Mouse (Mus musculus) heart, embryonic 13.5 days (tissue): ENCODE measurements at regions not wholly inside any gene's neighbourhood (a gene's known extent, or its start where the extent isn't known, plus 50 kb on each side); places are given as distances from the start of the nearest gene placed in this dataset.

Experiments used
- ATAC-seq: fragments of 200-750 bp; cut with Nextera tagmentation; 2 replicates; pipeline ENCODE4 v1.8.0; 2017; ENCODE audit warnings: moderate TSS enrichment; ENCODE audit not compliant: insufficient number of reproducible peaks, low FRiP score, low TSS enrichment; ENCODE audit errors: extremely low read depth
- H3K27ac ChIP-seq: fragments of 300-500 bp; sonication (generic); replicated peaks from 2 replicates; pipeline ENCODE4 v1.5.1; 2015; ENCODE audit warnings: moderate library complexity, mild to moderate bottlenecking, inconsistent platforms
- H3K27me3 ChIP-seq: fragments of 300-500 bp; sonication (generic); replicated peaks from 2 replicates; pipeline ENCODE4 v1.6.1; 2015; ENCODE audit warnings: mild to moderate bottlenecking, inconsistent platforms
- H3K36me3 ChIP-seq: fragments of 300-500 bp; sonication (generic); 2 replicates; pipeline ENCODE4 v1.6.1; 2015; ENCODE audit warnings: mild to moderate bottlenecking, inconsistent platforms
- H3K4me1 ChIP-seq: fragments of 300-500 bp; sonication (generic); 2 replicates; pipeline ENCODE4 v1.6.1; 2015; ENCODE audit warnings: inconsistent platforms
- H3K4me2 ChIP-seq: fragments of 300-500 bp; sonication (generic); 2 replicates; pipeline ENCODE4 v1.6.1; 2015; ENCODE audit warnings: inconsistent platforms, mild to moderate bottlenecking, moderate library complexity
- H3K4me3 ChIP-seq: fragments of 300-500 bp; sonication (generic); 2 replicates; pipeline ENCODE4 v1.5.1; 2015; ENCODE audit warnings: moderate library complexity, mild to moderate bottlenecking, inconsistent platforms
- H3K9ac ChIP-seq: fragments of 300-500 bp; sonication (generic); 2 replicates; pipeline ENCODE4 v1.6.1; 2015; ENCODE audit warnings: inconsistent platforms, mild to moderate bottlenecking, moderate library complexity
- H3K9me3 ChIP-seq: fragments of 300-500 bp; sonication (generic); 2 replicates; pipeline ENCODE4 v1.6.1; 2016; ENCODE audit warnings: inconsistent platforms
- whole genome bisulfite sequencing: fragments of 180-500 bp; shearing (Covaris S2); methylation state at CpG from one replicate; pipeline ENCODE4 v1.1.7; 2015; ENCODE audit warnings: mixed read lengths; 5-methylcytosine and 5-hydroxymethylcytosine counted together

- no peak overlapping the region for H3K9ac ChIP-seq
- WGBS = 69% methylated on average over 1 of the region's 1 CpGs
- H3K27me3 ChIP-seq = no peaks in the 10 kb centered on the region
- peak overlapping the region; percentile 61 for H3K27ac ChIP-seq
- H3K4me2 ChIP-seq = no peak overlapping the region
- H3K4me3 ChIP-seq = no peak overlapping the region
- H3K4me1 ChIP-seq = peaks cover 16% of the 10 kb centered on the region
- H3K9me3 ChIP-seq = no peaks in the 10 kb centered on the region
- ATAC-seq = no peak
- H3K36me3 ChIP-seq = no peaks in the 10 kb centered on the region
These were observed 96.2 kb upstream of the Ccng1 start for GRCm38 (mm10) chr11:40851361-40851760.

GRCm38 (mm10) chr11:40850652-40851092 lies 95.6 kb upstream of the Ccng1 start:
- H3K27me3 ChIP-seq = no peaks in the 10 kb centered on the region
- no peak for ATAC-seq
- H3K4me1 ChIP-seq = peaks cover 16% of the 10 kb centered on the region
- peak overlapping the region; percentile 61 for H3K27ac ChIP-seq
- no peak overlapping the region for H3K9ac ChIP-seq
- no peaks in the 10 kb centered on the region for H3K36me3 ChIP-seq
- H3K9me3 ChIP-seq = no peaks in the 10 kb centered on the region
- peak overlapping the region; percentile 44 for H3K4me2 ChIP-seq
- H3K4me3 ChIP-seq = no peak overlapping the region
- WGBS = 3% methylated on average over 4 of the region's 4 CpGs

- no peak overlapping the region for H3K27ac ChIP-seq
- no peak overlapping the region for H3K4me2 ChIP-seq
- 52% methylated on average over 1 of the region's 1 CpGs for WGBS
- no peaks in the 10 kb centered on the region for H3K36me3 ChIP-seq
- H3K4me3 ChIP-seq = no peak overlapping the region
- H3K9ac ChIP-seq = no peak overlapping the region
- ATAC-seq = no peak
- no peaks in the 10 kb centered on the region for H3K9me3 ChIP-seq
- H3K27me3 ChIP-seq = no peaks in the 10 kb centered on the region
- peaks cover 12% of the 10 kb centered on the region for H3K4me1 ChIP-seq
These were observed 91.5 kb upstream of the Ccng1 start for GRCm38 (mm10) chr11:40846586-40846985.

GRCm38 (mm10) chr11:40835393-40835792 lies 80.3 kb upstream of the Ccng1 start:
- H3K4me1 ChIP-seq = no peaks in the 10 kb centered on the region
- no peak overlapping the region for H3K27ac ChIP-seq
- 47% methylated on average over 4 of the region's 4 CpGs for WGBS
- no peaks in the 10 kb centered on the region for H3K27me3 ChIP-seq
- peaks cover 6% of the 10 kb centered on the region; the same call in 1 of the 2 replicates for H3K9me3 ChIP-seq
- H3K9ac ChIP-seq = no peak overlapping the region
- no peak overlapping the region for H3K4me3 ChIP-seq
- H3K4me2 ChIP-seq = no peak overlapping the region
- H3K36me3 ChIP-seq = no peaks in the 10 kb centered on the region
- ATAC-seq = no peak
